Comparison of ENCODE assay signal across 12 mouse cellular contexts in the genomic region with DNA sequence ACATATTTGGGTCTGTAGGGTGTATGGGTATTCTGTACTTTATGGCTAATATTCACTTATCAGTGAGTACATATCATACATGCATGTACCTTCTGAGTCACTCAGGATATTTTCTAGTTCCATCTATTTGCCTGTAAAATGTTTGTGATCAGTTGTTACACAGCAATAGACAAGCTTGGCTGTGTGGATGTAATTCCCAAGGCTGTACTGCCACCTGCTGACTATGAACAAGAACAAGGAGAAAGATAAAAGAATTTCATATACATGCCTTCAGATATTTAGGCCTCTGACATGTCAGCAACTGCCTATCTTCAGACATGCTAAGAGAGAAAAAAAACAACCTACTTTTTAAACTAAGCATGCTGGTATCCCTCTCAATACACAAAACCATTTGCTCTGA. TPM values are rescaled to one million over a fixed set of nuclear protein-coding genes. Genes with fewer than 3 reads are reported as not detected.
DNase-seq lines count a peak whose midpoint lies in the region; ATAC-seq and TF ChIP-seq lines count a peak whose summit lies in the region.
"Had no signal": no experiment of that assay in that cellular context is flagged by ENCODE, and none has a peak within 500 bp of the region (broad histone marks: within the 10 kb centered on the region; RNA-seq: fewer than 3 reads in every experiment).

No protein-coding gene starts in this region.

- H3K36me3 ChIP-seq in heart, postnatal 0 days (replicated peaks; ENCODE audit: control insufficient read depth, insufficient read depth, low read length), result no peaks in the 10 kb centered on the region
- no peaks in the 10 kb centered on the region for H3K36me3 ChIP-seq in lung, embryonic 14.5 days (ENCODE audit: insufficient read depth)

- no peaks in the 10 kb centered on the region for H3K4me1 ChIP-seq in heart, postnatal 0 days (ENCODE audit: control insufficient read depth, insufficient read depth)
- no peaks in the 10 kb centered on the region for H3K4me1 ChIP-seq in lung, embryonic 14.5 days (ENCODE audit: insufficient read depth)

- ATAC-seq in heart, postnatal 0 days (ENCODE audit: insufficient read depth, low read depth), result no peak
- no peak for ATAC-seq in lung, embryonic 14.5 days (ENCODE audit: insufficient read depth)

- TF ChIP-seq EP300 in heart, postnatal 0 days (IDR thresholded peaks at IDR 0.05; ENCODE audit: low read depth), result no peak

- H3K4me2 ChIP-seq in heart, postnatal 0 days (ENCODE audit: low read depth, low read length), result no peak overlapping the region
- no peak overlapping the region for H3K4me2 ChIP-seq in lung, embryonic 14.5 days

- intact Hi-C loops in heart, postnatal 25 days (cut with DNase I), result loop anchor here (2.0 kb wide), 1 partner anchor 1095 kb away; no protein-coding TSS in a partner anchor

- H3K27ac ChIP-seq in heart, postnatal 0 days (ENCODE audit: low read depth), result no peak overlapping the region
- no peak overlapping the region for H3K27ac ChIP-seq in lung, embryonic 14.5 days (ENCODE audit: low read depth)

- no peak overlapping the region for H3K4me3 ChIP-seq in heart, postnatal 0 days (ENCODE audit: low read depth, low read length)
- H3K4me3 ChIP-seq in lung, embryonic 14.5 days (ENCODE audit: low read depth, low read length), result no peak overlapping the region

- no peak overlapping the region for H3K9ac ChIP-seq in heart, postnatal 0 days (replicated peaks; ENCODE audit: low read depth, low read length)
- H3K9ac ChIP-seq in lung, embryonic 14.5 days, result no peak overlapping the region

- no peaks in the 10 kb centered on the region for H3K27me3 ChIP-seq in heart, postnatal 0 days (ENCODE audit: control insufficient read depth, insufficient read depth, low read length)
- no peaks in the 10 kb centered on the region for H3K27me3 ChIP-seq in lung, embryonic 14.5 days (ENCODE audit: insufficient read depth, low read length)

- no peaks in the 10 kb centered on the region for H3K9me3 ChIP-seq in heart, postnatal 0 days (replicated peaks; ENCODE audit: control insufficient read depth, low read length)
- no peaks in the 10 kb centered on the region for H3K9me3 ChIP-seq in lung, embryonic 14.5 days (ENCODE audit: low read depth, low read length)

- no peak for DNase-seq in heart, postnatal 0 days (ENCODE audit: low spot score)
- DNase-seq in heart, postnatal 25 days (ENCODE audit: low spot score), result no peak
- peak; percentile 35 for DNase-seq in lung, embryonic 14.5 days
- no peak for DNase-seq in lung, postnatal 10 days
- DNase-seq in MEL-GATA-1-ER (ENCODE audit: extremely low read depth, low read depth), result peak; percentile 14
- peak; percentile 8 for DNase-seq in embryo, embryonic 9.5 days (ENCODE audit: extremely low spot score)
- DNase-seq in gastrocnemius, postnatal 25 days, result no peak
- DNase-seq in cerebellum, postnatal 25 days, result no peak

- peak; percentile 51 for TF ChIP-seq CTCF in heart, postnatal 0 days (IDR thresholded peaks at IDR 0.05; ENCODE audit: low read depth)
- peak; percentile 32; the same call in 1 of the 2 replicates for TF ChIP-seq CTCF in lung, embryonic 14.5 days (IDR thresholded peaks at IDR 0.05; ENCODE audit: low read depth)

RNA-seq across cellular contexts. Expression of gene Acrv1, which starts 5.7 kb away (rescaled TPM):
- total RNA-seq in heart, postnatal 0 days (2014; rRNA removed; ENCODE audit: low replicate concordance), result not detected in 2 replicates
- polyA plus RNA-seq in heart, postnatal 0 days (2015; fragmentation: Nextera tagmentation; extraction: Ambion mirVana), result not detected in 2 replicates
- not detected for total RNA-seq in heart, postnatal 25 days (2021)
- not detected in 2 replicates for polyA plus RNA-seq in lung, embryonic 14.5 days (2014; fragmentation: Nextera tagmentation; extraction: Ambion mirVana)
- not detected for total RNA-seq in gastrocnemius, postnatal 25 days (2021)
- total RNA-seq: hematopoietic stem cell, adult 5-6 weeks; layer of hippocampus, postnatal 25 days; neutrophil, adult 5-6 weeks had no signal
- polyA plus RNA-seq: frontal cortex, adult 2 months had no signal

RNA-seq across cellular contexts. Expression of gene Chek1, which starts 39.5 kb away (rescaled TPM):
- 4.7 and 12.3 TPM in 2 replicates for total RNA-seq in heart, postnatal 0 days (2014; rRNA removed; ENCODE audit: low replicate concordance)
- 5.1 and 6.9 TPM in 2 replicates for polyA plus RNA-seq in heart, postnatal 0 days (2015; fragmentation: Nextera tagmentation; extraction: Ambion mirVana)
- under 1 TPM; 0.60 to 0.89 TPM for total RNA-seq in heart, postnatal 25 days (2021)
- 44.4 and 45.1 TPM in 2 replicates for polyA plus RNA-seq in lung, embryonic 14.5 days (2014; fragmentation: Nextera tagmentation; extraction: Ambion mirVana)
- under 1 TPM; 0.46 to 0.78 TPM for total RNA-seq in gastrocnemius, postnatal 25 days (2021)

RNA-seq across cellular contexts. Expression of gene A630095E13Rik, which starts 44.2 kb away (rescaled TPM):
- total RNA-seq in heart, postnatal 0 days (2014; rRNA removed; ENCODE audit: low replicate concordance), result not detected in 2 replicates
- polyA plus RNA-seq in heart, postnatal 0 days (2015; fragmentation: Nextera tagmentation; extraction: Ambion mirVana), result not detected in 2 replicates
- not detected for total RNA-seq in heart, postnatal 25 days (2021)
- polyA plus RNA-seq in lung, embryonic 14.5 days (2014; fragmentation: Nextera tagmentation; extraction: Ambion mirVana), result not detected in 2 replicates
- total RNA-seq in gastrocnemius, postnatal 25 days (2021), result not detected
- total RNA-seq: hematopoietic stem cell, adult 5-6 weeks; layer of hippocampus, postnatal 25 days; neutrophil, adult 5-6 weeks had no signal

Comparison
In these comparisons a context has a peak if more than half of its experiments do, and no peak if none do; other contexts are left out.
1. DNase-seq: peak in lung, embryonic 14.5 days (single experiment), MEL-GATA-1-ER (single experiment) and embryo, embryonic 9.5 days (single experiment); none in heart, postnatal 0 days (single experiment), heart, postnatal 25 days (single experiment), lung, postnatal 10 days (single experiment), gastrocnemius, postnatal 25 days (single experiment) and cerebellum, postnatal 25 days (0 of 2).